Mouse (Mus musculus) right cerebral cortex, postnatal 25 days (tissue): ENCODE measurements around the gene Casp7.
"Not testable (repeated sequence)": the region's sequence is repeated elsewhere in the genome, so short reads cannot be mapped to it uniquely, and the experiment has no call there.

ENCODE experiments used
- DNase-seq: peaks from one replicate; pipeline ENCODE4 v3.0.0; 2022

The Casp7 gene

DNA sequence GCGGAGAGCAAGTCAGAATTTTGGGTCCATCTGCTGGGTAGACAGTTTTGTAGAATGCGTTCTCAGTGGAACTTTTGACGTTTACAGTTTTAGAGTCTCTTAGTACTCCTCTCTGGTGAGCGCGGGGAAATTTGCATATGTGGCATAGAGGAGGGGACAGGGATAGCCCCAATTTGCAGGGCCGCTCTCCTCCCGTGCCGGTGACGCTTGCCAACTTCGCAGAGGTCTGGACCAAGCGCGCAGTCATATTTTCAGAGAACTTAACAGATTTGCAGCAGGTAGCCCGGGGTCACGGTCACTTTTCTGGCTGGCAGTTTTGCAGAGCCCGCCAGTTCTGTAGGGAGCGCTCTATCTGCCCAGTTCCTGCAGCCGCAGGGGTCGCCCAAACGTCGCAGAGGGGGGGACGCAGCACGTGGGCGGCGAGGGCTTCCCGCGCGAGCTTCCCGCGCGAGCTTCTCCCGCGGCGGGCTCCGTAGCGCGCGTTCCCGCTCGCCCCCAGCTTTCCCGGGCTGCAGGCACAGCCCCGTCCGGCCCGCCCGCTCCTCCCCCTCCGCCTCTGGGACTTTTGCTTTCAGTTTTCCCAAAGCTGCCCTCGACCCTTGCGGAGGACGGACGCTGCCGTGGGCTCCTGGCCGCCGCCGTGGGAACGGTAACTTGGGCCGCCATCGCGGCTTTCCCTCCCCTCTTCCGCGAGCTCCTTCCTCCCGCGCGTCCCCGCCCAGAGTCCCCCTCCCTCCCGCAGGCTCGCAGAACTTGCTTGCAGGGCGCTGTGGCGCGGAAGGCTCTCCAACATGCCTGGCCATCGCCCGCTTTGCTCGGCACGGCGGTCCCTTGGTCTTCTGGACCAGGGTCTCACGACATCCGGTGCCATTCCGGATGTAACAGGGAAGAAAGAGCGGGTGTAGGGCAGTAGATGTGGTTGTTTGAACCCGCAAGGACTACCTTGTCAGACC is at the start of gene Casp7:
Gene Casp7, plus strand, starts transcription at position 461 of the 953 bp plus-strand sequence.
- DNase-seq, result peak; percentile 57

DNA sequence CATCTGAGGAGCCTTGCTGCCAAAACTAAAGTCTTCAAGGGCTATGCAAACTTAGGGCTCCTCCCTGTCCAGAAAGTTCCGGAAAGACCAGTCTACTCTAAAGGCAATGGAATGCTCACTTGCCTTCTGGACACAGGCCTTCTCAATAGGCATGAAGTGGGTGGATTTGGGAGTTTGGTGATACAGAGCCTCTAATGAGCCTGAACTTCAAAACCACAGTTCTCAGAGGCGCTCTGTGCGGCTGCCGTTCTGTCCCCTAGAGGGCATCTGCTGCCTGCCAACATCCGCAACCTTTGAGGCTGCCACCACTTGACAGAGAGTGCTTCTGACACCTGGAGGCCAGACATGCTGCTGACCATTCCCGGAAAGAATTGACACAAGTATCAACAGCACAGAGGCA is 47.6 kb upstream of the Casp7 start:
- DNase-seq, result no peak

DNA sequence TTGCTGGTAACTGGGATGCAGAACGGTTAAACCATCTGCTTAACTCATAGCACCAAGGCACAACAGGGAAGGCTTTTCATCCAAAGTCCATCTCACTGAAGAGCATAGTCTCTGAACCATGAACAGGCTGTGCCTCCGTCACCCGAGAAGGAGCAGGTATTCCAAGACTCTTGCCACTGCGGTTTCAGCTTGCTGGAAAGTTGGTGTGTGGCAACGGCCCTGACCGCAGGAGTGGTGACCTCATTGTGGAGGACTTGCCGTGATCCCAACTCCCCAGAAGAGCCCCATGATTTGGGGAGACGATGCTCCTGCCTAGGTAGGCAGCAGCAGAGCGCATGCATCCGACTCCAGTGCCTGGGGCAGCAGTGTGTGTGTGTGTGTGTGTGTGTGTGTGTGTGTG is 43.2 kb upstream of the Casp7 start:
- no peak for DNase-seq

DNA sequence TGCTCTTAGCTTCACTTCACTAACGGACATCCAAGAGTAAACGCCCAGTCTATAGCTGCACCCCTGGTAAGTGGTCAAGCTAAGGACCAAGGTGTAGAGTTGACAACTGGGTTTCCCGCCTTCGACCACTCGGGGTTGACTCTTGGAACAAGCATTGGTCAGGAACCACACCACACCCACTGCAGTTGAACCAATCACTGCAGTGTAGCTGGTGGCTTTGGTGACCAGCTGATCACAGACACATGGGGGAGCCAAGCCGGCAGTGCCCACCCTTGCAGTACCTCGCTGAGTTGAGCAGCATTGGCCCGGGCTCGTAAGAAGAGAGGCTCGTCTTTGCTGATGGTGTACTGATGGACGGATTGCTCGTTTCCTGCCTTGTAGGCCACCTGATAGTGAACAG is 41.7 kb upstream of the Casp7 start:
- DNase-seq, result no peak

DNA sequence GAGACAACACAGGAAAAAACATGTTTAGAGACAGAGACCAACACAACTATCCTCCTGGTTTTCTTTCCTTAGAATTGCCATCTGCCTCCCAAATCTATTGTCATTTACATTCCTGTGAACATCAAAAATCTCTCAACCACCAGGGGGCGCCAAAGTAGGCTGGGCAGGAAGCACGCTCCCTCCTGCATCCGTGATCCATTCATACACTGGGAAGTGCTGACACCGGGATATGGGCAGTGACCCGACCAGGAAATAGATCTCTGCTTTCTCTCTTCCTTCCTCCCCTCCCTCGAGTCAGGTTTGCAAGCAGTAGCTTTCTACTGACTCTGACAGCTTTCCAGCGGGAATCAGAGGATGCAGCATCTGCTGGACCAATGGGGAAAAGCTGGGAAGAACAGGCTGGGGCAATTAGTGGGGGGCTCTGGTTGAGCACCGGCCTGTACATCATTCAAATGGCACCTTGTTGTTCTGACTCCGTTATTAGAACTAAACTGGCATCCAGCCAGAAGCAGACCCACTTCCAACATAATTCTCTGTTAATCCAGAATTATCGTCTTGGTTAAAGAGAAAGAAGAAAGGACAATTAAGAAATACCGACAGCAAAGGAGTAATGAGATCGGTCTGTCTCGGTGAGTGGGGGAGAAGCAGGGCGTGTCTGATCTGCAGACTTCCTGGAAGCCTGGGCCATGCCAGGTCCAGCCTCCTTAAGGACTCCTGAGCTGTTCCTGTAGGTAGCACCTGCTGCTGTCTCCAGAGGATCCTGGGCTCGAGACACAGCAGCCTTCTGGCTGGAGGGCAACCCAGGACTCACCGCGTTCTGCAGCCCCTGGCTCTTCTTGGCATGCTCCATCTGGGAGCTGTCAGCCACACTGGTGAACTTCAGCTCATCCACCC is 40.2 kb upstream of the Casp7 start:
- DNase-seq, result peak; percentile 51

DNA sequence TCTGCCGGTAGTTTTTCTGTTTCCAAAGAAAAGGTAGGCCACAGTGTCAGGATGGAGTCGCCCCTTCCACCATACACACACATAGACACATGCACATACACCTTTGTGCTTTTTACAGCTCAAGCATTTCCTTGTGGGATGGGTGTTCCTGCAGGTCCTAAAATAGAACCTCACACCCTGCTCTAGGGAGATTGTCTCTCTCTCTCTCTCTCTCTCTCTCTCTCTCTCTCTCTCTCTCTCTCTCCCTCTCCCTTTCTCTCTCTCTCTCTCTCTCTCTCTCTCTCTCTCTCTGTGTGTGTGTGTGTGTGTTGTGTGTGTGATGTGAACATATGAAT is 39.6 kb upstream of the Casp7 start:
- DNase-seq, result not testable (repeated sequence)

DNA sequence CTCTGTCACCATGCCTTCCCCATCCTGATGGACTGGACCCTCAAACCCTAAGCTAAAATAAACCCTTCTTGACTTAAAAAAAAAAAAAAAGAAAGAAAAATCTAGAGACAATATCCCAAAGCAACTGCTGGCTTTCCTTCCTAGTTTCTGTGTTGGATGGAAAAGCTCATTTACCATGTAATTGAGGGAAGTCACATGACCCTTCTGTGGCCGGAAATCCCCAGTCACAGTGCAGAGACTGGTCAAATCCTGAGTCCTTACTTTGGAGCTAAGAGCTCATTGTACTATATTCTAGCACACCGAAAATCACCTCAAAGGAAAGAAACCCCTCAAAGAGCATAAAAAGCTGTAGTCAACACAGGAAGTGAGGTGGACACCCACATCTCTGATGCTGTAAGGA is 38.0 kb upstream of the Casp7 start:
- no peak for DNase-seq

DNA sequence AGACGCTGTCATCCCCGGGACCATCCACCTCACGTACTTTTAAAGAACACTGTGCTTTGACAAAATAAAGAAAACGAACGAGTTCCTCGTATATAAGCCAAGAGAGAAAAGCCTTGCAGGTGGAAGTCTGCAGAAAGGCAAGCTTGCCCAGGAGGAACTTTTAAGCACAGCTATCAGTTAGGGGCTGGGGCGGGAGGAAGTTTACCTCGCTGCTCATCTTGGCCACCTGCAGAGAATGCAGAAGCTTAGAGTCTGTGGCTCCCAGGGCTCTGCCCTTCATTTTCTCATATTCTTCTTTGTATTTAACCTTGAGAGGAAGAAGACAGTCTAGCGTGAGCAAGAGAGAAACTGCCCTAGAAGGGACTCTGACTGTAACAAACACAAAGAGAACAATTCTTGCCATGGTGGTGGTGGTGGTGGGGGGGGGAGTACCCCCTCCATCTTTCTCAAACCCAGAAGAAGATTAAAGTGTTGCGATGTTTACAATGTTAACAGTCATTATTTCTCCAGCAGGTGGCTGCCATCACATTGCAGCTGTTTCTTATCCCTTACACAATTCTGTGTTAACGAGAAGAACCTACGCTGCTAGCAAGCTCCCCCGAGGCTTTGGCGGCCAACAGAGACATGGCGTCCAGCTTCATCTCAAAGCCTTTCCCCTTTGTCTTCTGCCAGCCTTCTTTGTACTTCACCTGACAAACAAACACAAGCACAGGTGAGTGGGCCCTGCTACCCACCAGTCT is 33.0 kb upstream of the Casp7 start:
- no peak for DNase-seq

DNA sequence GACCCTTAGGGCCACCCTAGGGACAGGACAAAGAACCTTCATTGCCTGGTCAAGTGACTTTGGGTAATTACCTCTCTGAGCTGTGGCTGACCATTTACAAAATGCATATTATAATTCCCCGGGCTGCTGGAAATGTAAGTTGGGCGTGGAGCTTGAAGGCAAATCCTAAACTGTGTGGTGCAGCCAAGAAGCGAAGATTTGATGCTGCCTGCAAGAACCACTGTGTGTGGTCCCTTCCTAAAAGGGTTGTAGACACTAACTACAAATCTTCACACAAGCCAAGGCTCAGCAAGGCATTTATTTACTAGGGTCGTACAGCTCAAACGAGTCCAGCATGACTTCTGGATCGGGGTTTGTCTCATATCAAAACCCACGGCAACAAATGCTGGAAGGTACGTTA is 32.4 kb upstream of the Casp7 start:
- no peak for DNase-seq

DNA sequence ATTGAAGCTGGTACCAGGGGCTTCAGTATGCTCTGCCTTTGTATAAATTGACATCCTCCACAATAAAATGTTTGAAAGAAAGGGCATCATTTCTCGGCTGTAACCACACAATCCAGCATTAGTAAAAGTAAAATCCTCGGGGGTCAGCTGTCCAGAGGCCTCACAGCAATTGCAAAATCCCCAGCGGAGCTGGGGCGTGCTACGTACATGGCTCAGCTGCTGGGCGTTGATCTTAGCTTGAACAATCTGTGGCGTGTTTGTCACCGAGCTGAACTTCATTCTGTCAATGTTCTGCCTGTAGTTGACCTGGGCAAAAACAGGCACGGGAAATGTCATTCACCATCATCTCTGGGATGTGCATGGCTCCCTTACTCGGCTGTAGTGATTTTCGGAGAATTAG is 30.8 kb upstream of the Casp7 start:
- DNase-seq, result no peak

DNA sequence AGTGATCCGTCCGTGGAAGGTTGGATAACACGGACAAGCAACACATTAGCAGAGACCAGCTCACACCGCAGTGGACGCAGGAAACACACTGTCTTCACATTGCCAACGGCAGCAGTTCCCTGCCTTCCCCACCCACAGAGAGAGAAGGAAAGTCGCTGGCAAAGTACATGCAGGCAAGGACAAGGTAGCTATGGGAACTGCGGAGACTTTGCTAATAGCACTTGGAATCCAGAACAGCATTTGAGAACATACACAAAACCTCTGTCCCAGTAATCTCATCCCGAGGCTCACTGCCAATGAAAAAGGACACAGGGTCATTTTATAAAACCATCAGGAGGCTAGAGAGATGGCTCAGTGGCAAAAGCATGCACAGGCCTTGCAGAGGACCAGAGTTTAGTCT is 30.3 kb upstream of the Casp7 start:
- no peak for DNase-seq

DNA sequence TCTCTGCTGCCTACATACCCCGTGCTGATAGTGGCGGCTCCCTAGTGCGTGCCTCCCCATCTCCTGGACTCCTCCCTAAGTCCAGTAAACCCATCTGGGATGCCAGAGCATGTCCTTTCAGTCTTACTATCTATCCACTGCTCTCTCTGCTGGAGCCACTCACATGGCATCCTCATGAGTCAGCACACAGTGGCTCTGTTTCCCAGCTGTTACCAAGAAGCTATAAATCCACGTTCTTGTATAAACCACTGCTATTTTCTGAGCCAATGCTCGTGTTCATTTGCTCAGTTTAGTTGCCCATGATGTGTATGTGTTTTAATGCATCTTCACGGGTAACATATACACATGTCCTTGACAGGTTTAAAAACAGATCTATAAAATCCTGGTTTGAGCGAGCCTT is 29.2 kb upstream of the Casp7 start:
- DNase-seq, result no peak

DNA sequence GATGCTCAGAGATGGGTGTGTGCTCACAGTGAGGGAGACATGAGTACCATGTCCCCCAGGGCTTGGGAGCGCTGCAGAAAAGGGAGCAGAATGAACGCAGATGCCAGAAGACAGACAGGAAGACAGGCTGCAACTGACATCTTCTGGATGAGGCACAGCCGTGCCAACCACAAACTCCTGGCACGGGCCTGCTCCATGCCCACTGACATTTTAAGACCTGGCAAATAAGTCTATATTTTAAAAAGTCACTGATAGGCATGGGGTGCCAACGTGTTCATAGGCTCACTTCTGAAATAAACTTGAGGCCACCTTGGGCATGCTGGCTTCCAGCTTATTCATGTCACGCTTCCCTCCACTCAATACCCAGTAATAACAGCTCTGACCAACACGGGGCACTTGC is 28.0 kb upstream of the Casp7 start:
- DNase-seq, result no peak

DNA sequence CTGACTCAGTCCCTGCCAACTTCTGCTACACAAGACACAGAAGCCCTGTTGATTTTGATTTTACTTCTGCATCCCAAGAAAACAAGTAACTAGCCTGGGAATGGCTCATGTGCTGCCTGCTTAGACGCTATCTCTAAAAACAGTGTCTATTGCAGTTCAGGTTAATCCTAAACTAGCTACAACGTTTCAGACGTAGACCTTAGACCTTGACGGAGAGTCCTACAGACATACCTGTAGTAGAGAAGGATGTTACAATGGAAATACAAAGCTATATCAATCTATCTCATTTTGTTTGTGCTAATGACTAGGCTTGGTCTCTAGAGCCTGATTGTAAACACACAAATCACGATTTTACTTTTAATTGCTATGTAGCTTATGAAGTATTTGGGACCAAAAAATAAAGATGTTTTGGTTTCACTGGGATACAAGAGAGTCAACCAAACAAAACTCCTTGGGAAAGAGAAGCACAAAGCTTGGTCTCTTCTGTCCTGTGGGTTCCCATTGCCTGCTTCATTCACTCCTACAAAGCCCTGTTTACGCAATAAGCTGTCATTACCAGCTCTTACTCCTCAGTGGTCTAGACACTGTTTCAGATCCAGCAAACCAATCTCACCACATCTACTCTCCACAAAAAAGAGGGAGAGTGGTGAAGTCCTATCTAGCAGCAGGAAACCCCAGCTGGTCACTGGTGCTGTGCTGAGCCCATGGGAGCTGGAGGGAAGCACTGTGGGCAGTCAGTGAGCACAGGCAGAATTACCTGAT is 26.4 kb upstream of the Casp7 start:
- no peak for DNase-seq

DNA sequence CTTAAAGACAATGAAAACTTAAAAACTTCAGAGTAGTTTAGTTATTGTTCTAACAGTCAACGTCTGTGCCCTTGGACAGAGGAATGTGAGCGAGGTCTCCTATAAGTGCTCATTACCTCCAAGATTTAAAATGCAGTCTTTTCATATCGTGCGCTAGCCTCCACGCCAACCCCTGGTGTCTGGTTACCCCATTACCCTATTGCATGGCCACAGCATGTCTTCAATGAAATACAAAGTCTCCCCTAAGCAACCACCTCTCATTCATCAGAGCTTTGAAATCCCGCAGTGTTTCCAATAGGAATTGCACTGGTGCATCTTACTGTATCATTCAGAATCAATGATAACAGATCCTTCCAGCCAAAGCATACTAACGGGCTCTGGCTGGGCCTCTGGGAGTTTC is 24.7 kb upstream of the Casp7 start:
- DNase-seq, result no peak

DNA sequence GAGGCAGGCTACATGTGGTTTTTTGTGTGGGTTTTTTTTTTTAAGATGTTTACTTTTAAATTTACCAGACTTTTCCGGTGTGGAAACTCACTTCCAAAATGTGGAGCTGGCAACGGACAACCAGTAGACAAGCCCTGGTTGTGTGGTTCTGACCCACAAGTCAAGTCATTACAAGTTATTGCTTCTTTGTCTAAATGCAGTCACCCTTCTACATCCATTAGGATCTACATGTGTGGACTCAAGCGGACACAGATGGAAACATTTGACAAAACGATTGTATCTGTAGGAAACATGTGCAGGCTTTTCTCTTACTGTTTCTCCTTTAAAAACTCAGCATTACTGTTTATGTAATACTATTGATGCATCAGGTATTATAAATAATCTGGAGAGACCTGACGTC is 23.7 kb upstream of the Casp7 start:
- no peak for DNase-seq

DNA sequence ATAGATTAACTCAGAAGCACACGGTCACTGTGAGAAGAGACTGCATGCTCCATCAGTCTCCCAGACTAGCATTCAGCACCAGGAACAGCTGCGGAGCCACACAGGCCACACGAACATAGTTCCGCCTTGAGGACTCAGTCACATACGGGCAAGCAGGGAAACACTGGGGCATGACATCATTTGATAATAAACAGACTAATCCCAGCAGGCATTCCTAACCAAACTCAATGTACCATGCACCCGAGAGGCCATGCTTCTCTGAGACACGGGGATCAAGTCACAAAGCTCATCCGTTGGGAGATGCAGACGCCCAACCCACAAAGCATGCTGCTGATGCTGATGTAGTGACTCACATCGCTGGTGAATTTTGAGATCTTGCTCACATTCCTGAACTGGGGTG is 22.9 kb upstream of the Casp7 start:
- DNase-seq, result no peak

DNA sequence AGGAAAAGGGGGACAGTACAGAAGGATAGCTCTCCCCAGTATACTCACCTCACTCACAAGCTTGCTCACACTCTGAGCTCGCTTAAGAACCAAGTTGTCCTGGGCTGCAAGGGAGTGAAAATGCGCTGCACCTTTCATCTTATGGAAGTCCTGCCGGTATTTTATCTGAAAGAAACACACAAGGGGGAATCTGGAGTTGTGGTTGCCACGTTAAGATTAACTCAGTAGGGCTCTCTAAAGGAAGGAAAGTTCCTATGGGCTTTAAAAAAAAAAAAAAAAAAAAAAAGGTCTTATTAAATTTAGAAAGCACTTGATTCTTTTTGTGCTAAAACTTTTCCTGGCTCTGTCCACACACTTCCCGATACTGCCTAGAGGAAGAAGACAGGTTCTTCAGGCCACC is 18.9 kb upstream of the Casp7 start:
- no peak for DNase-seq

DNA sequence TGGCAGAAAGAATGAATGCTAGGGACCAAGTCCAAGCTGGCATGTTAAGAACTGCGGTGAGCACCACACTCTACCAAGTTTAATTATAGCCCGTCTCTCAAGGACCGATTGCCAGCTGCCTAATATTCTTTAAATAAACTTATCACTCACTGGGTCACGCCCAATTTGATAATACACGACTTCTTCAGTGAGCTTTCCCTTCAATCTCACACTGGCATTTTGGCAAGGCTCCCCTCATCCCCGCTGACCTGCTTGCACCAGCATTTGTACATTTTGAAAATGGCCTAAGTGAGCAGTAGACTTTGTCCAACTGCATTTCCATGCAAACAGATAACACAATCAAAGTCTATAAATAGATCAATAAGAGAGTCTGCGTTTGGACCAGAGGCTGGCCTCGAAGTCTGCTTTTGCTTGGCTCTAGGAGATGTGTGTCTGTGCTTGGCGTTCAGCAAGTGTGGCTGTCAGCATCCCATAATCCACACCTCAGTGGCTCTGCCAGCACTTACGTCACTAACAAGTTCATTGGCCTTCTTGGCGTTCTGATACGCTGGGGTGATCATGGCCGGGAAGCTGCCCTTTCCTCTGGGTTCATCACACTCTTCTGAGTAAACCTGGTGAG is 18.3 kb upstream of the Casp7 start:
- DNase-seq, result no peak

DNA sequence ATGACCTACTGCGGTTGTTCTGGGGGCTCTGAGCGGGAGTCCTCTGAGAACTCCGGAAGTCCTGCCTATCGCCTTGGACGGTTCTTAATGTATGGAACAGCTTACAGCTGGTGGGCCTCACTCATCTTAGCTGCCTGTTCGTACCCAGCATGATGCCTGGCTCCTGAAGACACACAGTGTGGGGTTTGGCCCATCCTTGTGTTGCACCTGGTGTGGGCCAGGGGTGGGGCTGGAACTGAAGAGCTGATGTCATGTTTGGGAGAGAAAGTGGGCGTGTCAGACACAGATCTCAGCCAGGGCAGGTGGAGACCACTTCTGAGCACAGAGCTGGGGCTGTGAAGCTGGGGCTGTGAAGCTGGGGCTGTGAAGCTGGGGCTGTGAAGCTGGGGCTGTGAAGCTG is 16.6 kb upstream of the Casp7 start:
- DNase-seq, result no peak

DNA sequence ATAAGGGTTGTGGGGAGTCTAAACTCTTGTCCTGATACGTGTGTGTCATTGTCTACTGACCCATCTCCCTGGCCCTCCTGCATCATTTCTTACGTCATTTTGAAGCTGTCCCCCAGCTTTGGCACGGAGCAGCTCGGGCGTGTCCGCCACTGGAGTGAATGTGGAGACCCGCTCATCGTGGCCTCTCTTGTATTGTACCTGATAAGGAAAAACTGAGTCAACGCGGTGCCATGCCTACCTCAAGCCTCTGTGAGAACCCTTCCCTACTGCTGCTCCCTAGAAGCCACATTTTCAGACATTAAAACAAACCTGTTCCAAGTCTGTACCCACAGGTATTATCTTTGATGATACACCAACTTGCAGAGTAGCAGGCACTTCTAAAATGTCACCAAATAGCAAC is 15.5 kb upstream of the Casp7 start:
- DNase-seq, result no peak

DNA sequence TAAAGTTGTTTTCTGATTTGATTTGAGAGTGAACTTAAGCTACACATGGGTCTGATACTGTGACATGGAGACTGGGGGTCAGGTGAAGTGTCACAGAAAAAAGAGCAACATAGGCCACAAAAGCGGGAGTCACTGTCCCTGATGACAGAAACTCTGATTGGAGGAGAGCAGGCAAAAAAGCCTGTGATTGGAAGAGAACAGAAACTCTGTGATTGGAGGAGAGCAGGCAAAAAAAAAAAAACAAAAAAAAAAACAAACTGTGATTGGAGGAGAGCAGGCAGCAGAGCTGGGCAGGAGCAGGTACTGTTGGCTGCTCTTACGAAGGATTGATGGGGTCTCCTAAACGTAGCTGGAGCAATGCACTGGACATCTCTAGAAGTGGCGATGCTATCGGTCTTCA is 11.4 kb upstream of the Casp7 start:
- no peak for DNase-seq
